Mouse (Mus musculus) MEL (cell line): ENCODE measurements around the gene Prss2. TPM values are rescaled to one million over a fixed set of nuclear protein-coding genes. Genes with fewer than 3 reads are reported as not detected.
"Not testable (repeated sequence)": the region's sequence is repeated elsewhere in the genome, so short reads cannot be mapped to it uniquely, and the experiment has no call there.

Source experiments
- DNase-seq: peaks from one replicate; pipeline ENCODE4 v3.0.0; 2011; ENCODE audit warnings: low read depth, low spot score
- H3K27ac ChIP-seq: 2 replicates; pipeline ENCODE4 v1.5.1; 2012; ENCODE audit warnings: low read depth, mild to moderate bottlenecking, control low read depth, low read length, moderate library complexity; ENCODE audit not compliant: control insufficient read depth
- H3K27me3 ChIP-seq, 2 experiments: fragments of 150-350 bp in 1 of 2; sonication (generic) in 1 of 2; 2 replicates each; pipeline ENCODE4 v1.6.1; 2012; ENCODE audit warnings: low read length in 2 of 2, mild to moderate bottlenecking in 2 of 2, improper control_type of control experiment in 1 of 2, moderate library complexity in 1 of 2; ENCODE audit not compliant: insufficient read depth in 2 of 2, control insufficient read depth in 1 of 2
- H3K36me3 ChIP-seq, 2 experiments: 2 replicates each; pipeline ENCODE4 v1.6.1; 2012 to 2014; ENCODE audit warnings: low read length in 2 of 2, improper control_type of control experiment in 1 of 2, inconsistent platforms in 1 of 2, mild to moderate bottlenecking in 1 of 2; ENCODE audit not compliant: insufficient read depth in 2 of 2, control insufficient read depth in 1 of 2
- H3K4me1 ChIP-seq, 2 experiments: fragments of 150-350 bp in 1 of 2; sonication (generic) in 1 of 2; 2 replicates each; pipeline ENCODE4 v1.6.1; 2012; ENCODE audit warnings: low read length in 2 of 2, improper control_type of control experiment in 1 of 2, mild to moderate bottlenecking in 1 of 2; ENCODE audit not compliant: insufficient read depth in 2 of 2, control insufficient read depth in 1 of 2
- H3K4me3 ChIP-seq, 2 experiments: fragments of 150-350 bp in 1 of 2; sonication (generic) in 1 of 2; 2 replicates each; pipeline ENCODE4 v1.5.1; 2012; ENCODE audit warnings: low read depth in 2 of 2, low read length in 2 of 2, mild to moderate bottlenecking in 2 of 2, moderate library complexity in 2 of 2, control low read depth in 1 of 2, improper control_type of control experiment in 1 of 2; ENCODE audit not compliant: control insufficient read depth in 1 of 2, insufficient read depth in 1 of 2
- H3K79me2 ChIP-seq: 2 replicates; pipeline ENCODE4 v1.6.1; 2012; ENCODE audit warnings: mild to moderate bottlenecking, low read length, moderate library complexity; ENCODE audit not compliant: control insufficient read depth, poor library complexity, insufficient read depth
- H3K9ac ChIP-seq: 2 replicates; pipeline ENCODE4 v1.6.1; 2012; ENCODE audit warnings: low read depth, mild to moderate bottlenecking, control low read depth, low read length, moderate library complexity; ENCODE audit not compliant: control insufficient read depth, poor library complexity, severe bottlenecking
- H3K9me3 ChIP-seq: fragments of 150-350 bp; sonication (generic); replicated peaks from 2 replicates; pipeline ENCODE4 v1.6.1; 2012; ENCODE audit warnings: mild to moderate bottlenecking, low read length, improper control_type of control experiment, moderate library complexity; ENCODE audit not compliant: insufficient read depth
- CHD1 ChIP-seq: IDR thresholded peaks from 2 replicates; pipeline ENCODE4 v1.6.1; 2012; ENCODE audit warnings: low read depth, mild to moderate bottlenecking, inconsistent platforms, low read length, improper control_type of control experiment
- CHD2 ChIP-seq: IDR thresholded peaks from 2 replicates; pipeline ENCODE4 v1.6.1; 2011; ENCODE audit warnings: low read length, improper control_type of control experiment
- CTCF ChIP-seq, 3 experiments: IDR thresholded peaks in 2 of 3; conservative IDR thresholded peaks in 1 of 3; 2 replicates each; pipeline ENCODE4 v1.5.1; 2011 to 2012; ENCODE audit warnings: low read length in 3 of 3, low read depth in 2 of 3, mild to moderate bottlenecking in 2 of 3, improper control_type of control experiment in 1 of 3, inconsistent platforms in 1 of 3, mixed read lengths in 1 of 3, moderate library complexity in 1 of 3; ENCODE audit not compliant: control insufficient read depth in 1 of 3, insufficient read depth in 1 of 3, poor library complexity in 1 of 3, severe bottlenecking in 1 of 3
- E2F4 ChIP-seq: IDR thresholded peaks from 2 replicates; pipeline ENCODE4 v1.6.1; 2011; ENCODE audit warnings: low read depth, low read length, improper control_type of control experiment, borderline replicate concordance
- EP300 ChIP-seq, 2 experiments: IDR thresholded peaks; 2 replicates each; pipeline ENCODE4 v1.6.1; 2011; ENCODE audit warnings: improper control_type of control experiment in 2 of 2, low read length in 2 of 2, low read depth in 1 of 2, mild to moderate bottlenecking in 1 of 2
- GABPA ChIP-seq: IDR thresholded peaks from 2 replicates; pipeline ENCODE4 v1.6.1; 2012; ENCODE audit warnings: low read depth, mild to moderate bottlenecking, inconsistent platforms, low read length, improper control_type of control experiment, moderate library complexity
- JUND ChIP-seq: IDR thresholded peaks from 2 replicates; pipeline ENCODE4 v1.6.1; 2011; ENCODE audit warnings: low read depth, mild to moderate bottlenecking, improper control_type of control experiment, low read length
- KAT2A ChIP-seq: conservative IDR thresholded peaks from 2 replicates; pipeline ENCODE4 v1.6.1; 2012; ENCODE audit warnings: low read depth, low read length, improper control_type of control experiment, inconsistent platforms
- MAFK ChIP-seq: IDR thresholded peaks from 2 replicates; pipeline ENCODE4 v1.6.1; 2011; ENCODE audit warnings: low read depth, mild to moderate bottlenecking, low read length, improper control_type of control experiment, borderline replicate concordance
- MXI1 ChIP-seq: IDR thresholded peaks from 2 replicates; pipeline ENCODE4 v1.6.1; 2011; ENCODE audit warnings: mild to moderate bottlenecking, low read depth, low read length, improper control_type of control experiment
- MYC ChIP-seq: IDR thresholded peaks from 2 replicates; pipeline ENCODE4 v1.6.1; 2011; ENCODE audit warnings: low read depth, mild to moderate bottlenecking, low read length, improper control_type of control experiment, moderate library complexity
- POLR2A ChIP-seq, 2 experiments: IDR thresholded peaks; 2 replicates each; pipeline ENCODE4 v1.6.1; 2011 to 2012; ENCODE audit warnings: low read length in 2 of 2, mild to moderate bottlenecking in 2 of 2, control low read depth in 1 of 2, improper control_type of control experiment in 1 of 2, low read depth in 1 of 2, moderate library complexity in 1 of 2; ENCODE audit not compliant: control insufficient read depth in 1 of 2, insufficient read depth in 1 of 2, poor library complexity in 1 of 2
- POLR2AphosphoS5 ChIP-seq: IDR thresholded peaks from 2 replicates; pipeline ENCODE4 v1.6.1; 2012; ENCODE audit warnings: low read depth, borderline replicate concordance, mild to moderate bottlenecking, inconsistent platforms, low read length, moderate library complexity, mixed read lengths
- RAD21 ChIP-seq: IDR thresholded peaks from 2 replicates; pipeline ENCODE4 v1.6.1; 2011; ENCODE audit warnings: mild to moderate bottlenecking, low read depth, low read length, improper control_type of control experiment
- RCOR1 ChIP-seq: IDR thresholded peaks from 2 replicates; pipeline ENCODE4 v1.6.1; 2012; ENCODE audit warnings: low read depth, mild to moderate bottlenecking, inconsistent platforms, low read length, improper control_type of control experiment
- TBP ChIP-seq: IDR thresholded peaks from 2 replicates; pipeline ENCODE4 v1.8.0; 2011; ENCODE audit warnings: low read depth, low read length, improper control_type of control experiment
- TCF12 ChIP-seq: IDR thresholded peaks from 2 replicates; pipeline ENCODE4 v1.6.1; 2014; ENCODE audit warnings: low read depth, mild to moderate bottlenecking, inconsistent platforms, low read length, improper control_type of control experiment, moderate library complexity
- USF1 ChIP-seq: IDR thresholded peaks from 2 replicates; pipeline ENCODE4 v1.6.1; 2014; ENCODE audit warnings: low read depth, mild to moderate bottlenecking, inconsistent platforms, low read length, improper control_type of control experiment, moderate library complexity
- USF2 ChIP-seq, 2 experiments: IDR thresholded peaks; 2 replicates each; pipeline ENCODE4 v1.6.1; 2011 to 2012; ENCODE audit warnings: improper control_type of control experiment in 2 of 2, low read length in 2 of 2, borderline replicate concordance in 1 of 2, inconsistent platforms in 1 of 2, low read depth in 1 of 2, mild to moderate bottlenecking in 1 of 2; ENCODE audit not compliant: insufficient read depth in 1 of 2
- ZMIZ1 ChIP-seq: IDR thresholded peaks from 2 replicates; pipeline ENCODE4 v1.6.1; 2012; ENCODE audit warnings: low read depth, mild to moderate bottlenecking, inconsistent platforms, low read length, improper control_type of control experiment, moderate library complexity
- ZNF384 ChIP-seq: IDR thresholded peaks from 2 replicates; pipeline ENCODE4 v1.6.1; 2012; ENCODE audit warnings: low read depth, mild to moderate bottlenecking, inconsistent platforms, low read length, improper control_type of control experiment
- polyA plus RNA-seq, 2 experiments: library from polyadenylated mRNA; stranded (reverse) in 1 of 2; unstranded in 1 of 2; fragments of >175 nt in 1 of 2; fragments of >200 nt in 1 of 2; gene quantifications; 2 replicates each; pipeline versions ENCODE4 v1.2.1 to v1.2.4; 2012; ENCODE audit warnings: low replicate concordance in 2 of 2, low read depth in 1 of 2; ENCODE audit not compliant: insufficient read length in 2 of 2, insufficient read depth in 1 of 2, missing spikeins in 1 of 2
- total RNA-seq: library from RNA; depleted of rRNA; stranded (reverse); fragments of 300-350 nt; gene quantifications from 2 replicates; pipeline ENCODE4 v1.2.3, GENCODE M21; 2012

Prss2 gene
- total and polyA plus RNA-seq, 3 experiments = not detected

DNA sequence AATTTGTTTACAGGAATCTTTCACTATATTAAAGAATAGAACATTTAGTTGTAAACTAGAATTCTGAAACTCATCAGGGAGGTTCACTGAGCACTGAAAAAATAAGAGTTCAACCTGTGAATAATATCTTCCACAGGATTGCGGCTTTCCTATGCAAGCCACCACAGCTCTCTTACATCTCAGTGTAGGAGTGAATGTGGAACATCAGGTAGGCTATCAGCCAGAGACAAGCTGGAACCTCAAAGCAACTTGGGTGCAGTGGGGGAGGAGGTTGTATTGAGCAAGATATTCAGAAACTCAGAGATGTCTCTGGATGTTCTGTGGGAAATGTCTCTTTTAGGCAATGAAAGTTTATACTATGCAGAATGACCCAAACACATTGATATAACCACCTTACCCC lies 15.8 kb downstream of the Prss2 start:
- no peak overlapping the region for H3K9ac ChIP-seq
- no peak overlapping the region for H3K27ac ChIP-seq
- no peak for DNase-seq
- H3K4me3 ChIP-seq = no peak overlapping the region
- H3K36me3 ChIP-seq = no peaks in the 10 kb centered on the region
- H3K4me1 ChIP-seq = no peaks in the 10 kb centered on the region
- TF ChIP-seq EP300 (IDR thresholded peaks at IDR 0.05; ENCODE audit: low read depth in 1 of 2, low read length in 2 of 2) (no peak), TCF12 (no peak), ZNF384 (no peak), RCOR1 (no peak), MXI1 (no peak), POLR2A (IDR thresholded peaks at IDR 0.05; ENCODE audit: control insufficient read depth in 1 of 2, insufficient read depth in 1 of 2, low read depth in 1 of 2, low read length in 2 of 2, poor library complexity in 1 of 2) (no peak), USF1 (no peak), KAT2A (no peak), ZMIZ1 (no peak), GABPA (no peak), TBP (no peak)
- no peaks in the 10 kb centered on the region for H3K9me3 ChIP-seq
- no peaks in the 10 kb centered on the region for H3K79me2 ChIP-seq
- no peaks in the 10 kb centered on the region for H3K27me3 ChIP-seq

DNA sequence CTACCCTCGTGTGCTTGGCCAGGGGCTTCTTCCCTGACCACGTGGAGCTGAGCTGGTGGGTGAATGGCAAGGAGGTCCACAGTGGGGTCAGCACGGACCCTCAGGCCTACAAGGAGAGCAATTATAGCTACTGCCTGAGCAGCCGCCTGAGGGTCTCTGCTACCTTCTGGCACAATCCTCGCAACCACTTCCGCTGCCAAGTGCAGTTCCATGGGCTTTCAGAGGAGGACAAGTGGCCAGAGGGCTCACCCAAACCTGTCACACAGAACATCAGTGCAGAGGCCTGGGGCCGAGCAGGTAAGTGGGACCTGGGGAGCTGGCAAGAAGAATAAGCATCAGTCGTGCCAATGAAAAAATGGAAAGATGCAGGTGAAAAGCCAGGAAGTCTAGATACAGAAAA lies 16.7 kb downstream of the Prss2 start:
- H3K36me3 ChIP-seq, H3K9me3 ChIP-seq, H3K79me2 ChIP-seq, H3K4me1 ChIP-seq, H3K4me3 ChIP-seq, H3K27ac ChIP-seq, H3K9ac ChIP-seq, DNase-seq, H3K27me3 ChIP-seq: not testable (repeated sequence)

DNA sequence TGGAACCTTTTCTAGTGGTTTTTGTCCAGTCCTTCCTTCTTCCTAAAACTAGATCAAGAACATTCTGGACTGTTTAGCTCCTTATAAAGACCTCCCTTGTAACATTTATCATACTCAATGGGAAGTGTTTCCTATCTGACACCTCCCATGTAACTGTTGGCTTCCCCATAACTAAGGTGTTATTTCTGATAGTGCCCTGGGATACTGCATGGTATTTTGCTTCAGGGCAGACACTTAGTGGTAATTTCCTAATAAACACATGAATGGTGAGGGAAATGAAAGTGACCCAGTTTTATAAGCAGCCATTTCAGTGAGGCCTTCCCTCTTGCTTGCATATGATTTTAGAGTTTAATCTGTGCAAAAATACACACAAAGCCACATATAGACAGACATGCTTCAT lies 19.2 kb downstream of the Prss2 start:
- H3K27ac ChIP-seq = no peak overlapping the region
- no peaks in the 10 kb centered on the region for H3K36me3 ChIP-seq
- H3K4me3 ChIP-seq = no peak overlapping the region
- TF ChIP-seq EP300 (IDR thresholded peaks at IDR 0.05; ENCODE audit: low read depth in 1 of 2, low read length in 2 of 2) (no peak), JUND (no peak), CHD1 (no peak), MAFK (no peak), POLR2AphosphoS5 (no peak), E2F4 (no peak), CHD2 (no peak), RAD21 (no peak), USF2 (IDR thresholded peaks at IDR 0.05; ENCODE audit: borderline replicate concordance in 1 of 2, insufficient read depth in 1 of 2, low read depth in 1 of 2, low read length in 2 of 2) (no peak), ZNF384 (no peak), GABPA (no peak), MYC (no peak), TBP (no peak), CTCF (IDR thresholded peaks at IDR 0.05 in 2 of 3, conservative IDR thresholded peaks at IDR 0.05 in 1 of 3; ENCODE audit: control insufficient read depth in 1 of 3, insufficient read depth in 1 of 3, low read depth in 2 of 3, low read length in 3 of 3, poor library complexity in 1 of 3, severe bottlenecking in 1 of 3) (no peak)
- TF ChIP-seq, all 39 proteins: peak for 0
- Histone ChIP-seq H3K27me3 (no peaks in the 10 kb centered on the region), H3K4me1 (no peaks in the 10 kb centered on the region), H3K9ac (no peak overlapping the region), H3K79me2 (no peaks in the 10 kb centered on the region), H3K9me3 (no peaks in the 10 kb centered on the region)
- DNase-seq = no peak
